Mouse (Mus musculus): Measurements from ENCODE around the gene Ackr3.

The Ackr3 gene

DNA sequence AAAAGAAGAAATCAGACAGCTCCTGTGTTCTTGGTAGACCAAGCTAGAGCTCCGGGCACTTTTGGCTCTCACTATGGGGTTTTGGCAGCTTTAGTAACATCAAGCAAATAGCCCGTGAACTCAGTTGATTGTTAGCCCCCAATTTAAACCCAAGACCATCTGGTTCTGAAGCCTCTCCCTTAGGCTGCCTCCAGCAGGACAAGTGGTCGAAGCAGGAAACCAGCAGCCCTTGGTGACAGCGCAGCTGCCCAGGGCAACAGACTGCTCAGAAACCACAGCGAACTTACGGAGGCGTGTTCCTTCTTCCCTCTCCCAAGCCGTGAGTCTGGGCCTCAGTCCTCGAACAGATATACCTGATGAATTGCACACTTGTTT, 24.5 kb downstream of the Ackr3 start:
- in situ Hi-C loops (cut with MboI, MseI), result no loop called here

DNA sequence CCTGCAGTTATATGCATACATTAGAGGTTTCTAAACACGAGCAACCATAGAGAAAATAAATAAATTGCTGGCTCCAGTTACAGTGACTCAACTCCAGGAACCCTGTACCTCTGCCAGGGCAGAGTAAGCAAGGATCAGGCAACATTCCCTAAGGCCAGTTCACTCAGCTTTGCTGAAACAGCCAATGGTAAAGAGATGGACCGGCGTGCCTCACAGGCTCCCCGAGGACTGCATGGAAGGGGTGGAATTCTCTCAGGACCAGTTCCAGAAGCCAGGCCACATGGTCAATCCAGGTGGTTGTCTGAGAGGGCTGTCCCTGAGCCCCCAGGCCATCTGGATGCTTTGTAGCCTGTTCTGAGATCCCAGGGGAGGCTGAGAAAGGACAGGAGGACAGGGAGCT, 26.8 kb downstream of the Ackr3 start:
- in situ Hi-C loops (cut with MboI, MseI), result loop anchor here (10.0 kb wide), 1 partner anchor 536 kb away; no protein-coding TSS in a partner anchor

DNA sequence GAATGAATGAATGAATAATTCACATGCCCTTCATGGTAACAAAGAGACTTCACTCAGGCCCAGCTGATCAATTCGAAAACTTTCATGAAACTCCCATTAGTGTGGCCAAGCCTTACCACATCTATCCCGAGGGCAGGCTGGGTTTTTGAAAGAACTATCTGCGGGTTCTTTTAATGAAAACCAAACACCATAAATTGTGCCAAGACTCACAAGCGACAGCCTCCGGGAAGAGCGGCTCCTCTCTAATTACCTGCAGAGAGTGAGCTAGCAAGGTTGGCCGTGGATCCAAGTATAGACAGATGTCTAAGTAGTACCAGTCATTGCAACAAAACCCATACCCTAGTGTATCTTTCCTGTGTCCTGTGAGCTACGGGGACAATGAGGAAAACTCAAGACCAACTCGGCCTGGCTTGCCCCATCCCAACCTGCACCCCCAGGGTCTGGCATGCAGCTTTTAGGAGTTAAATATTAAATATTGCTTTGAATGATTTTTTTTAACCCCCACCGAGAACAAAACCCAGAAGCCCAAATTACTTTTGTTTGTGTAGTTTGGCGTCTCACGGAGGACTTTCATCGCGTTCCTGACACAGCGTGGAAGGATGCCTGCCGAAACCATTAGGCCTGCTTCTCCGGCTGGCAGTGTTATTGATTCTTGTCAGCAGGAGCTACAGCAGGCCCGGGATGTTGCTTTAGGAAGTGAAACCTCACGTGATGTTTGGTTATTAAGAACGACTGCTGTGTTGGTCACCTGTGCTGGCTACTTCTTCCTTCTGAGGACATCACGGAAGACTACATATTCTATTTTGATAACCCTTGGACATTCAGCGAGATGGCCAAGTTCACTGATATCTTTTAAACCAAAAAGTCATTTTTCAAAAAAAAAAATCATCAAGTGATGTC, 28.1 kb downstream of the Ackr3 start:
- in situ Hi-C loops (cut with MboI, MseI), result loop anchor here (10.0 kb wide), 1 partner anchor 537 kb away; no protein-coding TSS in a partner anchor

DNA sequence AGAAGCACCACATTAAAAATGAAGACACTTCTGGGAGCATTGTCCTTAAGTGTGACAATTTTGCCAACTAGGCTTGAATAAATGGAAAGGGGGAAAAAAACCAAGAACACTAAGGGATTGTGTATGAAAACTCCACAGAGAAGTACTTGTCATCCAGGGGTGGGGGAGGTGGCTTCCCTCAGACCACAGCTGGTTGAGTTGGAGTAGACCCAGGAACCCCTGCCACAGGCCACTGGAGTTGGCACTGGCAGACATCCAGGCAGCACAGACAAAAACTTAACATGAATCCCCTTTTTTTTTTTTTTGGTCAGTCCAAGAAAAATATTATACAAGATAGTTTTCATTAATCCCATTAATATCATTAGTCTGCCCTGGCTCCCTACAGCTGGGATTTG, 28.7 kb downstream of the Ackr3 start:
- in situ Hi-C loops (cut with MboI, MseI), result loop anchor here (10.0 kb wide), 1 partner anchor 538 kb away; no protein-coding TSS in a partner anchor

DNA sequence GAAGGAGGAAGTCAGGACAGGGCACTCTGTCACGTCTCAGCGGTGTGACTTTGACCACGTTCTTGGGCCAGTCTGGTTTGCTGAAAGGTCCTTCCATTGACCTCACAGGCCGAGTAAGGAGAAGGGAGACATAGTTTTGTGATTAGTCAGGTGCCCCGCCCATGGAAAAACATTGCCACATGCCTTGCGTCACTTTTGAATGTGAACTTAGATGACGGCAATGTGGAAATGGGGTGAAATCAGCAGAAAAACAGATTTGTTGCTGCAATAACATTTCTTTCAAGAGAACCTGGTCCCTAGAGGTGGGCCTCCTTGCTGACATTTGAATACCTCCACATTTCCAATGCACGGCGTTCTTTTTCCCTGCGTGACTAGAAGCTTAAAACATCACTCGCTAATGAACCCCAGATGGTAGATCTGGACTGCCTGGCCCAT, 30.9 kb downstream of the Ackr3 start:
- in situ Hi-C loops (cut with MboI, MseI), result loop anchor here (10.0 kb wide), 1 partner anchor 540 kb away; no protein-coding TSS in a partner anchor

DNA sequence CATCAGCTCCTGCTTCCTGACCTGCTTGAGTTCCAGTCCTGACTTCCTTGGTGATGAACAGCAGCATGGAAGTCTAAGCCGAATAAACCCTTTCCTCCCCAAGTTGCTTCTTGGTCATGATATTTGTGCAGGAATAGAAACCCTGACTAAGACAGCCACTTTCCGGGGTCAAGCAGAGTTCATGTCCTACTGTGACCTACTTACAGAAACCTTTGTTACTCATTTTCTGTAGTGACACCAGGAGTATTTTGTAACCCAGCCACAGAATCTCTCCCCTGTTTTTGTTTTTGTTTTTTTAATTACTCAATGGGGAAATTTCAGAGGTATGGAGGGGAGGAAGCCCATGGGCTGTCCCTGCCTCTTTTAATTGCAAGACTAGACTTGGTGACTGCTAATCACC, 32.9 kb downstream of the Ackr3 start:
- in situ Hi-C loops (cut with MboI, MseI), result loop anchor here (10.0 kb wide), 1 partner anchor 542 kb away; no protein-coding TSS in a partner anchor

DNA sequence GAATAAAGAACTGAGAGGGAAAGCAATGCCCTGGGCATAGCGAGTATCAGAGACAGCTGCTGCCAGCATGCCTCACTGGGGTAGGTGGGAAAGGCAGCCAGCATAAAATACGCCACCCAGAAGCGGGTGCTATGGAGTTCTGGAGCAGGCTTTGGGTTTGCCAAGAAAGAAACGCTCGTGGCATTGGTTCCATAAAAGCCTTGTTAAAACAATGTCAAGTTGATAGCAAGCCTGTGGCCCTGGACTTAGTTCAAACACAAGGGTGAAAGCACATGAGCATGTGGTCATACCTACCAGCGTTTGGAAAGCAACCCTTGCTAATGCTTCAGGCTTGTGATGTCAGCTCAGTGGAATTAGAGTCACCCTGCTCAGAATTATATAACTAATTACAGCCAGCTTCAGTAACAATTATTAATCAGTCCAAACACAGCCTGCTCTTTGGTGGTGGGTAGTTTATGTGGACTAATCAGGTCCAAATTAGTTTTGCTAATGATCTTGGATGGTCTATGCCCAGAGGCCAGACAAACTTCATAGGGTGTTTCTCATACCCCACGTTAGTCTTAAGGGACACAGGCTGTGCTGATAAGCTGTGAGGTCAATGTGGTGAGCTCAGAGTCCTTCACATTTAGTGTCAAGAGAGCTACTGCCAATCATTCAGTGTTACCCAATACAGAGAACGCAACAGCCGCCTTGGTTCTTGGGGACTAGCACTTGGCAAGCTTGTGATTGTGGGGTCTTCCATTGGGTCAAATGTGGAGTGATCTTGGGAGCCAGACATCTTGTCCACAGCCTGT, 34.5 kb downstream of the Ackr3 start:
- in situ Hi-C loops (cut with MboI, MseI), result loop anchor here (10.0 kb wide), 1 partner anchor 543 kb away; no protein-coding TSS in a partner anchor

DNA sequence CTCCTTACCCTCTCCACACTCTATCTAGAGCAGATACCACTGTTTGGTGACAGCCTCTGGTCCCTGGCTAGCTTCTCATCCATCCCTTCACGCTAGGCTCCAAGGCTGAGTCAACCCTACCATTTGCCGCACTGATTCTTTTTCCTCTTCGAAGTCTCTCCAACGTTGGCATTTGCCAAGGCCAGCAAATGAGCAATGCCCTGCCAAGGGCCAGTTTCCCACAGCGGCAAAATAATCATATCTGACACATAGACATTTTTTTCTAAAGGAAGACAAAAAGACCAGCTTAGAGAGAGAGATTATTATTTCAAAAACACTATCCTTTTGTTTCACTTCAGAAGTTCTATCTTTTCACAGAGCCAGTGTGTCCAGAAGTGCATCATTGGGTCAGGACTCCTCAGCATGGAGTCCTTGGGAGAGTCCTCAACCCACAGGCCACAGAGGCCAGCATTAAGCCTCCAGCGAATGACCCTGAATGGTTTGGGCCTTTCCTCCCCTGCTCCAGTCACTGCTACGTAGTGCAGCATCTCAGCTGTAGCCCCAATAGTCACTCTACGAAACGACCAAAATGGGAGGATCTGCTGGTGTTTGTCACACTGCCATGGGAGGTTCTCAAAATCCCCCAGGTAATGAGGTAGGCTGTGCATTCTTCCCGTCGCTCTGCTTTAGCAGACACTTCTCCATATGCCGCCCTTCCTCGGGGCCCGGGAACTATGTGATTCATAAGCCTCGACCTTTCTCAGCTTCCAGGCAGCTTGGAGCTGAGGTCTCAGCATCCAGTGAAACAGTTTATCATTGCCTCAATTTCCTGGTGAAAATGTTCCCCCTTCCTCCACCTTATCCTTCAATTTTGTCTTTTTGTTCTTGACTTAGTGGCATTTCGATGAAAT, 35.8 kb downstream of the Ackr3 start:
- in situ Hi-C loops (cut with MboI, MseI), result loop anchor here (10.0 kb wide), 1 partner anchor 545 kb away; no protein-coding TSS in a partner anchor

DNA sequence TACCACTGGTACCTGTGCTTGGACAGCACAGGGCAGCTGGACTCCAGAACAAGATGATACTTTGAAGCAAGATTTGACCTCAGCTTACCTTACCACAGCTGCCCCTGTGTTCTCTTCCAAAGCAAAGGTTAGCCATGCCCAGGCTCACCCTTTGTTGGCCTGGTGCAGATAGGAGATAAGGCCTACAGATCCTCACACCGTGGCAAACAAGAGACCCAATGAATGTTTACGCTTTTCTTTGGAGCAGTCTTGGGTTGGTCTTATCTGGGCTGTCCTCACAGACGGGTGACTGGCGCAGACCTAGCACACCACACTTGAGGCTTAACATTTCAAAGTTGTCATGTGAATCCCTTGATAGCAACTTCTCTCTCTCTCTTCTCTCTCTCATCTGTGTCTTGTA, 36.5 kb downstream of the Ackr3 start:
- in situ Hi-C loops (cut with MboI, MseI), result no loop called here

DNA sequence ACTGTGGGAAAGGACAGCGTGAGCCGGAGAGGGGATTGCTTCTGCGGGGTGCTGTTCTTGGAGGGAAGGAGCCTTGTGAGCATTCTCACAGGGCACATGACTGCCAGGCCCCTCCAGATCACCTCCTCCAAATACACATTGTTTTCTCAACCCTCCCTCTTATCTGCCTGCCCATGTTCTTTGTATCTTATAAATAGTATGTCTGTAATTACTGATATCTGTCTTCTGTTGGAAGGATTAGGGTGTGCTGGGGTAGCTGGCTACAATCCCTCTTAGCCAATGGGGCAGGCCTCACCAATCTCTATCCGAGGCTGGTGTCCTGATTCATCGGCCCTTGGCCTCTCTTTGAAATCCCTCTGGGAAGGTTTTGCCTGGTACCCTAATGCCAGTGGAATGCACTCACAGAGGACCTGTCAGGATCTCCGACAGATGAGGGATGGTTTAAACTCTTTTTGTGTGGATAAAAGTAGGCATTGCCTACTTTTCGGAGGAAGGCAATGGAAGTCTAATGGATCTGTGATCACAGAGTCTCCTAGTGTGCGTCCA, 38.7 kb downstream of the Ackr3 start:
- in situ Hi-C loops (cut with MboI, MseI), result no loop called here

DNA sequence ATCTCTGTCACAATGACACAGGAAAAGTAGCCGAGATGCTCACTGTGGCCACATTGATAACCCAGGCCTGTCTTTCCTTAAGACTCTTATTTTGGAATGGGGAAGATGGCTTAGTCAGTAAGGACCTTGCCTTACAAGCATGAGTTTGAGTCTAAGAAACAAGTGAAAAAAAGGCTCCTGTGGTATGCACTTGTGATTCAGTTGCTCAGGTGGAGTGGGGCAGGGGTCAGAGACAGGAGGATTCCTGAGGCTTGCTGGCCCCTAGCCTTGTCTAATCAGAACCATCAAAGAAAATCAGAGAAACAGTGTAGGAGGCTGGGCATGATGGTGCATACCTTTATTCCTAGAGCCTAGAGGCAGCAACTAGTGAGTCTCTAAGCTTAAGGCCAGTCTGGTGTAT, 40.8 kb downstream of the Ackr3 start:
- in situ Hi-C loops (cut with MboI, MseI), result no loop called here

DNA sequence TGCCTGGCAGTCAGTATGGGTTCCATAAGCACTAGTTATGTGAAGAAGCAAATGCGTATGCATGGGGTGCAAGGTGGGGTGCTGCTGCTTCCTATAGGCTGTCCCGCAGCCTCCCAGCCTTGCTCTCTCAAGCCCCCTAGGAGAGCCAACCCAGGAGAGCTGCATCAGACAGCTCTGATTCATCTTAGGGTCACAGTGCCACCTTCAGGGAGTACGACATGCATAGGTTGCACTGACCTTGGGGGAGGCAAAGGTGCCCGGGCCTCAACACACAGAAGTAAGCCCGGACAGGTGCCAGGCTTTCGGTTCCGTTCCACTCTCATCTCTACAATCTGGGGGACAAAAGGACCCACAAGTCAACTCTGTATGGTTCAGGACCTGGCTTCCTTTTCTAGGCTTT, 41.8 kb downstream of the Ackr3 start:
- in situ Hi-C loops (cut with MboI, MseI), result no loop called here

DNA sequence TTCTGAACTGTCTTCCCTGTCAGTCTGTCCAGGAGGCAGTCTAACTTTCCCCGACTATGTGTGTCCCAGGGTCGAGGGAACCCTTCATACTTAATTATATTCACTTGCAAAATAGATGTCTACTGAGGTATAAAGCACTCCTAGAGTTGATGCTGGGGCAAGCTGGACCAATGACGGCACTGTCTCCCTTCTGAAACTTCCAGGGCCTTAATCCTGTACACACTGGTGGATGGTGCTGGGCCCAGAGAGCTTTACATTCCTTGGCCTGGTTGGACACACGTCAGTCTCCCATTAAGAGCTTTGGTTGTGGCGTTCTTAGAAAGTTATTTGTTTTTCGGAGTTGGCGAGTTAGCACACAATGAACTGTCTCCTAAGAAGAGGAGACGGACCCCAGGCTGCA, 42.3 kb downstream of the Ackr3 start:
- in situ Hi-C loops (cut with MboI, MseI), result no loop called here

DNA sequence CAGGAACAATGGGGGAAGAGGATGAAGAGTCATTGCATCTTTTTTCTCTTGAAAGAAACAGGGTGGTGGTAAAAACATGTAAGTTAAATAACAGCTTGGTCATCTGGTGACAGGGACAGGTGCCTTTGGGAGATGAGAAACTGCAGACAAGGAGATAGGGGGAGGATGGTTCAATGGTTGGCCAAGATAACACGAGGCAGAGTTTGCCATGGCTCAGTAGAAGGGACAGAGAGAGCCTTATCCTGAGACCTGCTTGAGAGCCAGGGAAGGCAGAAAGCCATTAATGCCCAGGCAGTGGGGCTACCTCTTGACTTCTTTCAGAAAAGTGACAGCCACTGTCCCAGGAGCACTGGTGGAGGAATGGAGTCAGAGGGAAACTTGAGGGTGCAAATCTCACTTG, 43.0 kb downstream of the Ackr3 start:
- in situ Hi-C loops (cut with MboI, MseI), result no loop called here

DNA sequence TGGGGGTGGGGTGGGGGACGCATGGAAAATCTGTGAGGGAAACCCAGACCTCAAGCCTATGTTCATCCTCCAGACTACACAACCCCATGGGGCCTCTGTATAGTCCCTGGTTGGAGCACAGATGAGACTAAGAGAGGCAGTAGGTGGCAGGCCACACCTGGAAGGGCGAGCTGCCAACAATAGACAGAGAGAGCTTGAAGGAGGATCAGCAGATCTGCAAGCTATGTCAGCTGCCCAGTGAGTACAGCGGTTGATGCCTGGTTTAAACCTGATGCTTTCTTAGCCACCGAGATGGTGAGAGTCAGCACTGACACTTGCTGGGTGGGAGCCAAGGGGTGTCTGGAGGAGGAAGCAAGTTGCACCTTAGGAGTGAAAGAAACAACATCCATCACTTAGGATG, 43.5 kb downstream of the Ackr3 start:
- in situ Hi-C loops (cut with MboI, MseI), result no loop called here

DNA sequence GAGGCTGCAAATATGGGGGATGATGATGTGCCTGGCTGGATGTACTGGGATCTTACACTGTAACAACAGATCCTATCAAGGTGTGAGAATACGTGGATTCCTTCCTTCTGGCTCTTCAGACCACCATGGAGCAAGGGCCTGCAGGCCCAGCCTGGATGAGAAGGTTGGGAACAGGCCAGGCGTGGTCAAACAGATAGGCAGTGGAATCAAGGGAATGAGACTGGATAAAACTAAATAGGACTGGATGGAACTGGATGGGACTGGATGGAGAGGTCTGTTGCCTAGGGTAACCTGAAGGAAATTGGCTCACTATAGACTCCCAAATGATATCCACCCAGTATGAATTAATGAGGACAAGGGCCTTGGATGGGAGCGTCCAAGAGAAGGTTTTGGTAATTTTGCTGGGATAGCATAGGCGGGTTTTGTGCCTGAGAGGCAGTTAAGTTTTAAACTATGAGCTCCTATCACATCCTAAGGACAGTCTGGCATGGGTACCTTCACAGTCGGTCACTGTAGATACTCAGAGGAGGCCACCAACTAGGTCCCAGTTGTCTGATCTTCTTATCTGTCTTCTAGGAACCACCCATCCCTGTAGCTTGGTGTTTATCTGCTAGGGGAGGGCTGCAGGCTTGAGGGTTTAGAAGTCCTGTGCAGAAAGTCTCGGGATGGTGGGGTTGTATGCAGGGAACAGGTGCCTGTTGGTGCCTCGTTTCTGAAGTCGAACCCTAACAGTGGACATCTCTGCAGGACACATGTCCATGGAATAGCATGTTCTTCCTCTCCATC, 44.2 kb downstream of the Ackr3 start:
- in situ Hi-C loops (cut with MboI, MseI), result no loop called here

DNA sequence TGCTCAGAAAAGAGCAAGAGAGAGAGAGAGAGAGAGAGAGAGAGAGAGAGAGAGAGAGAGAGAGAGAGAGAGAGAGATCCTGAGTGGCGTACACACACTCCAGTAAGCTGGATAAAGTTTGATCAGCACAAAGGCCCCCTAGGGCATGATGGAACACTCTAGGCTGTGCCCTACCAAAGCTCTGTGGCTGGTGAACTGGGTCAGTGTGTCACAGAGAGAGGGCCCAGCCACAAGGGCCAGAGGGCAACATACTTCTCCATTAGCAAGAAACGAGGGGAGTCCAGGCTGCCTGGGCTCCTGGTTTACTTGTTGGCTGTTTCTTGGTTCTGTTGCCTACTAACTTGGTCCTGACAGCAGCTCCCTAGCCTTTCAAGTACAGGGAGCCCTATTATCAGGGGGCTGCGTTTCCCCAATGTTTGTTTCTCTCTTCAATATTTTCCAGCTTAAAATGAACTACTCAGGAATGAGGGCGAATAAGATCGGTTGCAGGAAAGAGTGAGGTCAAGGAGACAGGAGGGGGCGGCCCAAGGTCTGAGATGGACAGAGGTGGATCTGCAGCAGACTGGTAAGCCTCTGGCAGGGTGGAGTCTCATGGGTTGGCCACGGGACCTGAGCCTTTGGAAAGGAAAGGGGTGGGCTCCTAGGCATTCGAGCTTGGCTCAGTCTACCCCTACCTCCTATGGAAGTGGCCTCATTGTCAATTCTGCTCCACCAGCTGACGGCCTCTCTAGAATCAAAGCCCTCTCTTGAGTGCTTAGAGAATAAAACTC, 45.4 kb downstream of the Ackr3 start:
- in situ Hi-C loops (cut with MboI, MseI), result no loop called here

DNA sequence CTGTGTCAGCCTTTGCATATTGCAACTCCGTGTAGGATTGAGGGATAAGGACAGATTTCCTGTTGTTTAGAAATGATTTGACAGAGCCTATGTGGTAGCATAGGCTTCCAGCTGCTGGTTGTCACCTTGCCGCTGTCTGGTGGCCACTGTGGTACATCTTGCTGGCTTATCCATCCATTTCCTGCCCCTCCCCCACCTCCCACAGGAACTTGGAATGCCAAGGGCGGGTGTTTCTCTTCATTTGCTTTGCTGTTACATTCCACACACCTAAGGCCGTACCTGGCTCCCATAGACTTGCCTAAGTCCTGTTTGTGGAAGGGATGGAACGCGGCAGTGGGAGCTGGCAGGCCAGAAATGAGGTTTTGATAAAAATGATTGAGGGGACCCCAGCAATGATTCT, 46.6 kb downstream of the Ackr3 start:
- in situ Hi-C loops (cut with MboI, MseI), result no loop called here

DNA sequence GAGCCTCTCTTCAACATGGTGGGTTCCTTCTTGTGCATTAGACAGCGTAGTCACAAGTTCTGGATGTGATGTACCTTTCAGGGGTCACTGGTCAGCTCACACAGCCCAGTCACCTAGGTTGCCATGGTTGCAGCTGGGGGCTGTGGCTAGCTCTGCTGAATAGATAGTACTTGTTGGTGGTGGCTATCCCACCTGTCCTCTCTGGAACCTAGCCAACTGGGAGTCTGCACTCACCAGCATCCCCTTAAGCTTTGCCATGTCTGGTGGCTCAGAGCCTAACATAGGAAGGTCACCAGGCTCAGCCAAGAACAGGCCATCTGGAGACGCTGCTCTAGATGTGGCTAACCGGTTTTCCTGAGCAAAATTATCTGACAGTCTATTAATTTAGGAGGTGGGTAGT, 47.4 kb downstream of the Ackr3 start:
- in situ Hi-C loops (cut with MboI, MseI), result no loop called here

DNA sequence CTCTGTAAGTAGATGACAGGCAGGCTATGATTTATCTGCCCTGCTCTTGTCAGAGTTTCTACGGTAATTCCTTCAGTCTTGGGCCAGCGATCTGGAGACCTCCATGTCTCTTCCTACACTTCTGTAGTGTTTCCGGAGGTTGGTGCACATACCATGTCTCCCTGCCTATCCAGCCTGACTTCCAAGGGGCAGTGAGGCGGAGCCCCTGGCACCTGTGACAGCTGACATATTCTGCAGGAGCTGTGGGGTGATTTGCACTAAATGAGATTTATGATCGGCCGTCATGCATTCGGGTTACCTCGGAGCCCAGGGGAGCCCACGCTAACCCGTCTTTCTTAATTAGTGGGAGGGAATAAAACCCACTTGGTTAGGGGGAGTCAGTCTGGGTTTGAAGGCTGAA, 49.7 kb downstream of the Ackr3 start:
- in situ Hi-C loops (cut with MboI, MseI), result no loop called here
